Mouse (Mus musculus) forebrain, postnatal 0 days (tissue): Measurements from ENCODE around the gene Cp. TPM values are rescaled to one million over a fixed set of nuclear protein-coding genes. Genes with fewer than 3 reads are reported as not detected.
"Not testable (repeated sequence)": the region's sequence is repeated elsewhere in the genome, so short reads cannot be mapped to it uniquely, and the experiment has no call there.

Source experiments
- ATAC-seq: fragments of 200-750 bp; cut with Nextera tagmentation; 2 replicates; pipeline ENCODE4 v1.8.0; 2017; ENCODE audit warnings: mild to moderate bottlenecking, moderate library complexity
- DNase-seq: peaks from one replicate; pipeline ENCODE4 v3.0.0-alpha.2; 2015
- H3K27ac ChIP-seq: fragments of 300-500 bp; sonication (generic); 2 replicates; pipeline ENCODE4 v1.5.1; 2014; ENCODE audit warnings: low read depth, mild to moderate bottlenecking, antibody characterized with exemption, low read length, moderate library complexity, mixed read lengths
- H3K27me3 ChIP-seq: fragments of 300-500 bp; sonication (generic); 2 replicates; pipeline ENCODE4 v1.6.1; 2014; ENCODE audit warnings: mild to moderate bottlenecking, low read length, mixed read lengths; ENCODE audit not compliant: insufficient read depth
- H3K36me3 ChIP-seq: fragments of 300-500 bp; sonication (generic); 2 replicates; pipeline ENCODE4 v1.6.1; 2014; ENCODE audit warnings: mild to moderate bottlenecking, moderate library complexity; ENCODE audit not compliant: insufficient read depth
- H3K4me1 ChIP-seq: fragments of 300-500 bp; sonication (generic); 2 replicates; pipeline ENCODE4 v1.6.1; 2014; ENCODE audit warnings: antibody characterized with exemption; ENCODE audit not compliant: insufficient read depth
- H3K4me2 ChIP-seq: fragments of 300-500 bp; sonication (generic); 2 replicates; pipeline ENCODE4 v1.6.1; 2014; ENCODE audit warnings: low read depth, mild to moderate bottlenecking, moderate library complexity
- H3K4me3 ChIP-seq: fragments of 300-500 bp; sonication (generic); 2 replicates; pipeline ENCODE4 v1.5.1; 2014; ENCODE audit warnings: low read depth, low read length, mixed read lengths
- H3K9ac ChIP-seq: fragments of 300-500 bp; sonication (generic); 2 replicates; pipeline ENCODE4 v1.6.1; 2014; ENCODE audit warnings: mild to moderate bottlenecking
- H3K9me3 ChIP-seq: fragments of 300-500 bp; sonication (generic); 2 replicates; pipeline ENCODE4 v1.6.1; 2016; ENCODE audit warnings: low read length
- CTCF ChIP-seq: sonication (generic); IDR thresholded peaks from 2 replicates; pipeline ENCODE4 v1.5.1; 2016; ENCODE audit warnings: antibody characterized with exemption, control low read depth, low read depth
- whole genome bisulfite sequencing: fragments of 180-500 bp; shearing (Covaris S2); extraction: QIAGEN DNeasy Blood & Tissue Kit; methylation state at CpG from one replicate; pipeline ENCODE4 v1.1.7; 2014; 5-methylcytosine and 5-hydroxymethylcytosine counted together
- polyA plus RNA-seq: library from polyadenylated mRNA; unstranded; fragments of >200 nt; fragmentation: Nextera tagmentation; extraction: Ambion mirVana; gene quantifications from 2 replicates; pipeline ENCODE4 v1.2.1, GENCODE M21; 2015
- total RNA-seq: library from RNA; depleted of rRNA; stranded (reverse); fragments of >200 nt; gene quantifications from 2 replicates; pipeline ENCODE4 v1.2.3, GENCODE M21; 2014

The Cp gene
- total and polyA plus RNA-seq, 2 experiments from 2014 or later: 8.4 to 18.5 TPM

GRCm38 (mm10) chr3:20033761-20034718 lies 77.2 kb downstream of the Cp start:
- H3K4me1 ChIP-seq: 0 out of 2 replicates have a peak, but pooled peaks cover 6% of the 10 kb centered on the region
- WGBS: 13% methylated on average over 10 of the region's 10 CpGs
- peak overlapping the region; percentile 71 for H3K9ac ChIP-seq

GRCm38 (mm10) chr3:20034719-20035404 lies 78.0 kb downstream of the Cp start, which contains the start of gene Hps3:
TSS of gene Hps3 (minus strand) at chr3:20035315.
- WGBS: 2% methylated on average over 47 of the region's 47 CpGs
- Histone ChIP-seq H3K9ac (peak within 1 kb of the TSS; percentile 71), H3K4me1 (0 out of 2 replicates have a peak, but pooled peaks cover 6% of the 10 kb centered on the region), H3K36me3 (no peaks in the 10 kb centered on the region), H3K4me3 (peak within 1 kb of the TSS; percentile 85), H3K4me2 (peak within 1 kb of the TSS; percentile 68), H3K9me3 (no peaks in the 10 kb centered on the region), H3K27ac (peak within 1 kb of the TSS; percentile 74), H3K27me3 (no peaks in the 10 kb centered on the region)
- ATAC-seq (peak; percentile 99), DNase-seq (peak; percentile 89)
- peak; percentile 33 for TF ChIP-seq CTCF

More at GRCm38 (mm10) chr3:20033761-20034718, 77.2 kb downstream of the Cp start:
- ATAC-seq: no peak
- H3K9me3 ChIP-seq: no peaks in the 10 kb centered on the region
- no peak for TF ChIP-seq CTCF
- no peaks in the 10 kb centered on the region for H3K27me3 ChIP-seq
- H3K4me2 ChIP-seq: peak overlapping the region; percentile 68
- H3K36me3 ChIP-seq: no peaks in the 10 kb centered on the region
- DNase-seq: no peak
- H3K27ac ChIP-seq: no peak overlapping the region
- peak overlapping the region; percentile 85 for H3K4me3 ChIP-seq

GRCm38 (mm10) chr3:20036069-20036468 lies 79.2 kb downstream of the Cp start:
- DNase-seq: no peak
- ATAC-seq: no peak
- Histone ChIP-seq H3K4me3 (no peak overlapping the region), H3K4me2 (no peak overlapping the region; the same call in 1 of the 2 replicates), H3K27ac (no peak overlapping the region), H3K4me1 (0 out of 2 replicates have a peak, but pooled peaks cover 6% of the 10 kb centered on the region), H3K9me3 (no peaks in the 10 kb centered on the region), H3K9ac (no peak overlapping the region), H3K27me3 (no peaks in the 10 kb centered on the region), H3K36me3 (no peaks in the 10 kb centered on the region)
- no peak for TF ChIP-seq CTCF
- 68% methylated on average over 4 of the region's 4 CpGs for WGBS

- WGBS: 98% methylated on average over 7 of the region's 7 CpGs
- not testable (repeated sequence) for ATAC-seq, H3K9ac ChIP-seq, H3K4me3 ChIP-seq, H3K4me1 ChIP-seq, DNase-seq, H3K36me3 ChIP-seq, H3K4me2 ChIP-seq, H3K27ac ChIP-seq, H3K9me3 ChIP-seq, H3K27me3 ChIP-seq
Observed at GRCm38 (mm10) chr3:20041461-20041860, 84.6 kb downstream of the Cp start.

GRCm38 (mm10) chr3:20044736-20045135 lies 87.9 kb downstream of the Cp start:
- ATAC-seq, H3K4me3 ChIP-seq, H3K9ac ChIP-seq, H3K4me2 ChIP-seq, H3K9me3 ChIP-seq, H3K27ac ChIP-seq, H3K27me3 ChIP-seq, H3K4me1 ChIP-seq, H3K36me3 ChIP-seq, DNase-seq: not testable (repeated sequence)
- 56% methylated on average over 3 of the region's 3 CpGs for WGBS

GRCm38 (mm10) chr3:20057306-20058196 lies 100.7 kb downstream of the Cp start, which contains the start of gene Hltf:
TSS of gene Hltf (plus strand) at chr3:20057811.
- no peaks in the 10 kb centered on the region for H3K27me3 ChIP-seq
- peaks cover 5% of the 10 kb centered on the region; the same call in 1 of the 2 replicates for H3K4me1 ChIP-seq
- TF ChIP-seq CTCF: 0 out of 2 replicates have a peak, but pooled peaks have one; percentile 0
- 0 out of 2 replicates have a peak, but pooled peaks cover 5% of the 10 kb centered on the region for H3K36me3 ChIP-seq
- peak within 1 kb of the TSS; percentile 83 for H3K4me3 ChIP-seq
- DNase-seq (peak; percentile 96), ATAC-seq (peak; percentile 100)
- H3K4me2 ChIP-seq: peak within 1 kb of the TSS; percentile 54
- WGBS: 2% methylated on average over 54 of the region's 54 CpGs
- H3K9me3 ChIP-seq: no peaks in the 10 kb centered on the region
- peak within 1 kb of the TSS; percentile 89 for H3K27ac ChIP-seq
- peak within 1 kb of the TSS; percentile 81 for H3K9ac ChIP-seq
